Mouse (Mus musculus): Measurements from ENCODE around the gene Fam92b.

GRCm38 (mm10) chr8:120144652-120145301, 32.5 kb downstream of the Fam92b start:
- TF ChIP-seq GATA1 (IDR thresholded peaks at IDR 0.05; ENCODE audit: low read length) (no peak), TAL1 (IDR thresholded peaks at IDR 0.05; ENCODE audit: low read length) (no peak)

Measured in erythroblast, embryonic 14.5 days (primary cell).